Mouse (Mus musculus): ENCODE results near the gene Nup133. TPM values are rescaled to one million over a fixed set of nuclear protein-coding genes. Genes with fewer than 3 reads are reported as not detected.

Nup133 gene
- total and polyA plus RNA-seq, 3 experiments: 49.6 to 58.1 (median 58.0) TPM

- TF ChIP-seq CHD2 (IDR thresholded peaks at IDR 0.05; ENCODE audit: low read length): no peak
- 0 out of 4 replicates have a peak, but pooled peaks of 1 of the 2 experiments have one; percentile 23 for TF ChIP-seq POLR2A (IDR thresholded peaks at IDR 0.05; ENCODE audit: control insufficient read depth in 1 of 2, insufficient read depth in 1 of 2, low read depth in 1 of 2, low read length in 2 of 2, poor library complexity in 1 of 2)
These were observed 34.4 kb downstream of the Nup133 start for GRCm38 (mm10) chr8:123914635-123915034.

GRCm38 (mm10) chr8:123912265-123912664 lies 36.8 kb downstream of the Nup133 start:
- Histone ChIP-seq H3K36me3 (ENCODE audit: control insufficient read depth in 1 of 2, insufficient read depth in 2 of 2, low read length in 2 of 2) (peaks cover 0 to 14% of the 10 kb centered on the region in 2 experiments; a peak in 2 of 4 replicates), H3K27ac (ENCODE audit: control insufficient read depth, low read depth, low read length) (no peak overlapping the region), H3K4me3 (ENCODE audit: control insufficient read depth in 1 of 2, insufficient read depth in 1 of 2, low read depth in 2 of 2, low read length in 2 of 2) (no peak overlapping the region), H3K79me2 (ENCODE audit: control insufficient read depth, insufficient read depth, low read length, poor library complexity) (no peaks in the 10 kb centered on the region), H3K9me3 (replicated peaks; ENCODE audit: insufficient read depth, low read length) (no peaks in the 10 kb centered on the region), H3K27me3 (ENCODE audit: control insufficient read depth in 1 of 2, insufficient read depth in 2 of 2, low read length in 2 of 2) (no peaks in the 10 kb centered on the region), H3K9ac (ENCODE audit: control insufficient read depth, low read depth, low read length, poor library complexity, severe bottlenecking) (no peak overlapping the region), H3K4me1 (ENCODE audit: control insufficient read depth in 1 of 2, insufficient read depth in 2 of 2, low read length in 2 of 2) (no peaks in the 10 kb centered on the region)
- DNase-seq (ENCODE audit: low read depth, low spot score): no peak
- TF ChIP-seq ELF1 (IDR thresholded peaks at IDR 0.05; ENCODE audit: low read depth, low read length) (no peak), MYB (IDR thresholded peaks at IDR 0.05; ENCODE audit: low read depth, low read length) (no peak), SMC3 (IDR thresholded peaks at IDR 0.05; ENCODE audit: low read depth, low read length) (no peak), GABPA (IDR thresholded peaks at IDR 0.05; ENCODE audit: low read depth, low read length) (no peak), RAD21 (IDR thresholded peaks at IDR 0.05; ENCODE audit: low read depth, low read length) (no peak), CTCF (IDR thresholded peaks at IDR 0.05 in 2 of 3, conservative IDR thresholded peaks at IDR 0.05 in 1 of 3; ENCODE audit: control insufficient read depth in 1 of 3, insufficient read depth in 1 of 3, low read depth in 2 of 3, low read length in 3 of 3, poor library complexity in 1 of 3, severe bottlenecking in 1 of 3) (no peak), SIN3A (IDR thresholded peaks at IDR 0.05; ENCODE audit: low read length) (no peak), ZKSCAN1 (IDR thresholded peaks at IDR 0.05; ENCODE audit: low read depth, low read length) (no peak), CHD1 (IDR thresholded peaks at IDR 0.05; ENCODE audit: low read depth, low read length) (no peak), MAZ (IDR thresholded peaks at IDR 0.05; ENCODE audit: low read depth, low read length) (no peak), RCOR1 (IDR thresholded peaks at IDR 0.05; ENCODE audit: low read depth, low read length) (no peak), ZC3H11A (IDR thresholded peaks at IDR 0.05; ENCODE audit: low read depth, low read length) (no peak), TCF12 (IDR thresholded peaks at IDR 0.05; ENCODE audit: low read depth, low read length) (no peak)

More at GRCm38 (mm10) chr8:123914635-123915034, 34.4 kb downstream of the Nup133 start:
- no peak overlapping the region for H3K4me3 ChIP-seq (ENCODE audit: control insufficient read depth in 1 of 2, insufficient read depth in 1 of 2, low read depth in 2 of 2, low read length in 2 of 2)
- no peak for DNase-seq (ENCODE audit: low read depth, low spot score)
- H3K4me1 ChIP-seq (ENCODE audit: control insufficient read depth in 1 of 2, insufficient read depth in 2 of 2, low read length in 2 of 2): no peaks in the 10 kb centered on the region
- H3K27ac ChIP-seq (ENCODE audit: control insufficient read depth, low read depth, low read length): no peak overlapping the region
- no peak overlapping the region for H3K9ac ChIP-seq (ENCODE audit: control insufficient read depth, low read depth, low read length, poor library complexity, severe bottlenecking)
- H3K79me2 ChIP-seq (ENCODE audit: control insufficient read depth, insufficient read depth, low read length, poor library complexity): no peaks in the 10 kb centered on the region
- H3K36me3 ChIP-seq (ENCODE audit: control insufficient read depth in 1 of 2, insufficient read depth in 2 of 2, low read length in 2 of 2): peaks cover 0 to 10% of the 10 kb centered on the region in 2 experiments; a peak in 2 of 4 replicates
- H3K9me3 ChIP-seq (replicated peaks; ENCODE audit: insufficient read depth, low read length): no peaks in the 10 kb centered on the region
- no peaks in the 10 kb centered on the region for H3K27me3 ChIP-seq (ENCODE audit: control insufficient read depth in 1 of 2, insufficient read depth in 2 of 2, low read length in 2 of 2)

- Histone ChIP-seq H3K9me3 (replicated peaks; ENCODE audit: insufficient read depth, low read length) (no peaks in the 10 kb centered on the region), H3K79me2 (ENCODE audit: control insufficient read depth, insufficient read depth, low read length, poor library complexity) (no peaks in the 10 kb centered on the region), H3K27me3 (ENCODE audit: control insufficient read depth in 1 of 2, insufficient read depth in 2 of 2, low read length in 2 of 2) (no peaks in the 10 kb centered on the region), H3K9ac (ENCODE audit: control insufficient read depth, low read depth, low read length, poor library complexity, severe bottlenecking) (no peak overlapping the region), H3K4me1 (ENCODE audit: control insufficient read depth in 1 of 2, insufficient read depth in 2 of 2, low read length in 2 of 2) (no peaks in the 10 kb centered on the region; a peak in 1 of 4 replicates), H3K36me3 (ENCODE audit: control insufficient read depth in 1 of 2, insufficient read depth in 2 of 2, low read length in 2 of 2) (peaks cover 5 to 18% of the 10 kb centered on the region in 2 experiments; a peak in 3 of 4 replicates), H3K27ac (ENCODE audit: control insufficient read depth, low read depth, low read length) (no peak overlapping the region), H3K4me3 (ENCODE audit: control insufficient read depth in 1 of 2, insufficient read depth in 1 of 2, low read depth in 2 of 2, low read length in 2 of 2) (no peak overlapping the region)
- no peak for TF ChIP-seq POLR2AphosphoS2 (IDR thresholded peaks at IDR 0.05; ENCODE audit: low read length)
- TF ChIP-seq USF2 (IDR thresholded peaks at IDR 0.05; ENCODE audit: borderline replicate concordance in 1 of 2, insufficient read depth in 1 of 2, low read depth in 1 of 2, low read length in 2 of 2): no peak
- no peak for TF ChIP-seq E2F4 (IDR thresholded peaks at IDR 0.05; ENCODE audit: borderline replicate concordance, low read depth, low read length)
- no peak for TF ChIP-seq TBP (IDR thresholded peaks at IDR 0.05; ENCODE audit: low read depth, low read length)
- TF ChIP-seq TCF12 (IDR thresholded peaks at IDR 0.05; ENCODE audit: low read depth, low read length): no peak
- no peak for TF ChIP-seq GATA1 (IDR thresholded peaks at IDR 0.05; ENCODE audit: low read depth, low read length)
- no peak for TF ChIP-seq NELFE (IDR thresholded peaks at IDR 0.05; ENCODE audit: low read depth, low read length)
- TF ChIP-seq ELF1 (IDR thresholded peaks at IDR 0.05; ENCODE audit: low read depth, low read length): no peak
- no peak for TF ChIP-seq TAL1 (IDR thresholded peaks at IDR 0.05; ENCODE audit: low read length)
- no peak for TF ChIP-seq BHLHE40 (IDR thresholded peaks at IDR 0.05; ENCODE audit: borderline replicate concordance, low read depth, low read length)
- TF ChIP-seq RCOR1 (IDR thresholded peaks at IDR 0.05; ENCODE audit: low read depth, low read length): no peak
- TF ChIP-seq USF1 (IDR thresholded peaks at IDR 0.05; ENCODE audit: low read depth, low read length): no peak
- TF ChIP-seq POLR2A (IDR thresholded peaks at IDR 0.05; ENCODE audit: control insufficient read depth in 1 of 2, insufficient read depth in 1 of 2, low read depth in 1 of 2, low read length in 2 of 2, poor library complexity in 1 of 2): no peak
- no peak for TF ChIP-seq MEF2A (IDR thresholded peaks at IDR 0.05; ENCODE audit: extremely low read depth, insufficient replicate concordance, low read depth, low read length, poor library complexity, severe bottlenecking)
- TF ChIP-seq ZC3H11A (IDR thresholded peaks at IDR 0.05; ENCODE audit: low read depth, low read length): no peak
- TF ChIP-seq RAD21 (IDR thresholded peaks at IDR 0.05; ENCODE audit: low read depth, low read length): no peak
- no peak for DNase-seq (ENCODE audit: low read depth, low spot score)
These were observed 41.5 kb downstream of the Nup133 start for GRCm38 (mm10) chr8:123907604-123908003.
